Mouse (Mus musculus) embryonic fibroblast, embryonic 13.5 days (primary cell): ENCODE results near the gene Aif1.

Experiments
- CTCF ChIP-seq: IDR thresholded peaks from 2 replicates; pipeline ENCODE4 v1.5.1; 2011; ENCODE audit warnings: mild to moderate bottlenecking, control low read depth, low read length, moderate library complexity, borderline replicate concordance; ENCODE audit not compliant: insufficient read depth
- POLR2A ChIP-seq: IDR thresholded peaks from 2 replicates; pipeline ENCODE4 v1.6.1; 2011; ENCODE audit warnings: low read depth, mild to moderate bottlenecking, control low read depth, low read length, moderate library complexity

DNA sequence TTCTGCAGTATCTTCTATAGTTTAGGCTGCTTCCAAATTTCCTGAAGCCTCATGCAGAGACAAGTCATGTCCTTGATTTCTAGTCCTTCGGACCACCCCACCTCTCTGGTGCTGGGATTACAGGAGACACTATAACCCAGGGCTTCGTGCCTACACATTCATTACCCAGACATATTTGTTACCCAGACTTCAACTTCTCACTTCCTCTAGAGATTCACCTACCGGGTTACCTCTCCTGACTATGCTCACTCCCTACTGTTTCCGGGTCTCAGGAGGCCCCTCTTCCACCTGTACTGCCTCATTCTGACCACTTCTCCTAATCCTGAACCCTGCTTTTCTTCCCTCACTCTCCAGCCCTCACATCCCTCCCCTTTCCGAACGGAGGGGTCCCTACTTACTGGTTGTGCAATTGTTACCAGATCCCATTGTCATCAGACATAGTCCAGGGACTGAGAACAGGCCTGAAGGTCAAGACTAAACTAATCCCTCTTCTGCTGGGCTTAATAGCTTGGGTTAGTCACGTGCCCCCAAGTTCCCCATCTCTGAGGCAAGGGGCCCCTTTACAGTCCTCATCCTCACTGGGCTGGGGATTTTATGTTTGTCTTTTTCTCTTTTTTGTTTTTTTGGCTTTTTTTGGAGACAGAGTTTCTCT lies 12.2 kb upstream of the Aif1 start, which contains the start of gene Lst1:
- no peak for TF ChIP-seq CTCF
- TF ChIP-seq POLR2A: no peak
